Mouse (Mus musculus) liver, adult 2 months (tissue): ENCODE results near the gene Peli1. TPM values are rescaled to one million over a fixed set of nuclear protein-coding genes. Genes with fewer than 3 reads are reported as not detected.

Source experiments
- DNase-seq: peaks from one replicate; pipeline ENCODE4 v3.0.0-alpha.2; 2011; ENCODE audit warnings: low read depth, low spot score; ENCODE audit errors: extremely low read depth
- H3K27ac ChIP-seq: fragments of 200-500 bp; replicated peaks from 2 replicates; pipeline ENCODE4 v1.5.1; 2012; ENCODE audit warnings: low read depth, mild to moderate bottlenecking, control low read depth, inconsistent platforms, low read length; ENCODE audit not compliant: insufficient read depth
- H3K27me3 ChIP-seq: fragments of 200-500 bp; 2 replicates; pipeline ENCODE4 v1.6.1; 2012; ENCODE audit warnings: mild to moderate bottlenecking, moderate library complexity, low read length, inconsistent platforms; ENCODE audit not compliant: control insufficient read depth, insufficient read depth
- H3K36me3 ChIP-seq: fragments of 200-500 bp; 2 replicates; pipeline ENCODE4 v1.6.1; 2012; ENCODE audit warnings: low read length, inconsistent platforms; ENCODE audit not compliant: control insufficient read depth, insufficient read depth
- H3K4me1 ChIP-seq: fragments of 200-500 bp; 2 replicates; pipeline ENCODE4 v1.6.1; 2011; ENCODE audit warnings: low read length; ENCODE audit not compliant: control insufficient read depth, insufficient read depth
- H3K4me3 ChIP-seq: fragments of 200-500 bp; 2 replicates; pipeline ENCODE4 v1.5.1; 2011; ENCODE audit warnings: low read depth, mild to moderate bottlenecking, control low read depth, low read length, moderate library complexity; ENCODE audit not compliant: insufficient read depth
- H3K79me2 ChIP-seq: fragments of 200-500 bp; 2 replicates; pipeline ENCODE4 v1.6.1; 2012; ENCODE audit warnings: inconsistent platforms, mild to moderate bottlenecking, low read length, moderate library complexity; ENCODE audit not compliant: control insufficient read depth, insufficient read depth
- H3K9ac ChIP-seq: fragments of 200-500 bp; 2 replicates; pipeline ENCODE4 v1.6.1; 2012; ENCODE audit warnings: low read depth, mild to moderate bottlenecking, control low read depth, inconsistent platforms, low read length
- CTCF ChIP-seq: fragments of 200-500 bp; IDR thresholded peaks from 2 replicates; pipeline ENCODE4 v1.5.1; 2011; ENCODE audit warnings: low read depth, low read length, control low read depth
- POLR2A ChIP-seq: fragments of 200-500 bp; IDR thresholded peaks from 2 replicates; pipeline ENCODE4 v1.6.1; 2011; ENCODE audit warnings: low read length, control low read depth; ENCODE audit not compliant: insufficient read depth; ENCODE audit errors: extremely low read depth
- WGBS: fragments of 180-500 bp; shearing (Covaris S2); methylation state at CpG from one replicate; pipeline ENCODE4 v1.1.7; 2018; 5-methylcytosine and 5-hydroxymethylcytosine counted together
- polyA plus RNA-seq: library from polyadenylated mRNA; depleted of rRNA; stranded (reverse); fragments of >200 nt; gene quantifications from 2 replicates; pipeline ENCODE4 v1.2.3, GENCODE M21; 2012
- total RNA-seq: library from RNA; depleted of rRNA; stranded (reverse); fragments of >200 nt; gene quantifications from 2 replicates; pipeline ENCODE4 v1.2.3, GENCODE M21; 2014

Peli1 gene
- total and polyA plus RNA-seq, 2 experiments: 7.5 to 15.4 TPM

DNA sequence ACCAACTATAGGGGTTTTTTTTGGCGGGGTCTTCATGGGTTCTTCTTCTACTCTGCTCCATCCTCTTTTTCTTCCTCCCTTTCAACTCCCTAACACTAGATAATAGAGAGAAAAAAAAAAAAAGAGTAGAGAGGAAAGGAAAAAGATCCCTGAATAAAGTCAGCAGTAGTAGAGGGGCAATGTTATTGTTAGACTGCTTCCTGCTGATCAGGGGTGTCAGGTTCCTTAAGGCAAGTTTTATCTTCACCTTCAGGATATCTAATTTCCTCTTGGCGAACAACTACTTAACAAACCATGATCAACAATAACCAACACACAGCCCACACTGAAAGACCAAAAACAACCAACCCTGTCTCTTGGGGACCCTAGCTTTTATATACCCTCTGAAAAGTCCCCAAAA is 31.3 kb downstream of the Peli1 start:
- no peaks in the 10 kb centered on the region for H3K27me3 ChIP-seq
- H3K4me1 ChIP-seq: peaks cover 20% of the 10 kb centered on the region
- WGBS: 85% methylated on average over 2 of the region's 2 CpGs
- TF ChIP-seq POLR2A (no peak), CTCF (no peak)
- no peak for DNase-seq
- peaks cover 29% of the 10 kb centered on the region; the same call in 1 of the 2 replicates for H3K79me2 ChIP-seq
- no peak overlapping the region for H3K9ac ChIP-seq
- H3K27ac ChIP-seq: no peak overlapping the region
- H3K4me3 ChIP-seq: no peak overlapping the region
- no peaks in the 10 kb centered on the region for H3K36me3 ChIP-seq

GRCm38 (mm10) chr11:21131692-21132091 is 40.6 kb downstream of the Peli1 start:
- Histone ChIP-seq H3K4me3 (no peak overlapping the region), H3K36me3 (peaks cover 6% of the 10 kb centered on the region), H3K4me1 (no peaks in the 10 kb centered on the region), H3K79me2 (peaks cover 15% of the 10 kb centered on the region; the same call in 1 of the 2 replicates), H3K9ac (no peak overlapping the region), H3K27me3 (no peaks in the 10 kb centered on the region), H3K27ac (no peak overlapping the region)
- 88% methylated on average over 2 of the region's 2 CpGs for WGBS
- TF ChIP-seq POLR2A: no peak
- no peak for TF ChIP-seq CTCF
- no peak for DNase-seq

- DNase-seq: no peak
These were observed 43.9 kb downstream of the Peli1 start for GRCm38 (mm10) chr11:21134875-21135451.

GRCm38 (mm10) chr11:21139453-21139852 is 48.4 kb downstream of the Peli1 start:
- Histone ChIP-seq H3K9ac (no peak overlapping the region), H3K79me2 (peaks cover 3% of the 10 kb centered on the region; the same call in 1 of the 2 replicates), H3K4me1 (no peaks in the 10 kb centered on the region), H3K27me3 (no peaks in the 10 kb centered on the region), H3K27ac (no peak overlapping the region), H3K4me3 (no peak overlapping the region), H3K36me3 (peaks cover 40% of the 10 kb centered on the region)
- TF ChIP-seq CTCF (no peak), POLR2A (no peak)
- DNase-seq: no peak
- WGBS: 94% methylated on average over 1 of the region's 1 CpGs

More at GRCm38 (mm10) chr11:21134875-21135451, 43.9 kb downstream of the Peli1 start:
- WGBS: 91% methylated on average over 2 of the region's 2 CpGs
- H3K36me3 ChIP-seq: peaks cover 21% of the 10 kb centered on the region
- peaks cover 10% of the 10 kb centered on the region; the same call in 1 of the 2 replicates for H3K79me2 ChIP-seq
- H3K27me3 ChIP-seq: no peaks in the 10 kb centered on the region
- H3K4me3 ChIP-seq: no peak overlapping the region
- no peak overlapping the region for H3K27ac ChIP-seq
- no peaks in the 10 kb centered on the region for H3K4me1 ChIP-seq
- H3K9ac ChIP-seq: no peak overlapping the region
- TF ChIP-seq CTCF (no peak), POLR2A (no peak)

- no peaks in the 10 kb centered on the region; the same call in 1 of the 2 replicates for H3K79me2 ChIP-seq
- H3K4me1 ChIP-seq: no peaks in the 10 kb centered on the region
- no peak overlapping the region for H3K27ac ChIP-seq
- no peak for TF ChIP-seq CTCF
- TF ChIP-seq POLR2A: no peak
- DNase-seq: no peak
- H3K36me3 ChIP-seq: peaks cover 42% of the 10 kb centered on the region
- no peaks in the 10 kb centered on the region for H3K27me3 ChIP-seq
- no peak overlapping the region for H3K9ac ChIP-seq
- 93% methylated on average over 7 of the region's 7 CpGs for WGBS
- H3K4me3 ChIP-seq: no peak overlapping the region
These were observed 50.2 kb downstream of the Peli1 start for GRCm38 (mm10) chr11:21141242-21141641.

- Histone ChIP-seq H3K4me3 (no peak overlapping the region), H3K4me1 (no peaks in the 10 kb centered on the region), H3K27me3 (no peaks in the 10 kb centered on the region), H3K27ac (no peak overlapping the region), H3K9ac (no peak overlapping the region), H3K36me3 (peaks cover 45% of the 10 kb centered on the region), H3K79me2 (no peaks in the 10 kb centered on the region)
- DNase-seq: no peak
- no peak for TF ChIP-seq CTCF
- TF ChIP-seq POLR2A: no peak
- 94% methylated on average over 4 of the region's 4 CpGs for WGBS
These were observed 50.7 kb downstream of the Peli1 start for GRCm38 (mm10) chr11:21141755-21142154.
